8 mouse cellular contexts compared by ENCODE assay signal in the genomic region with DNA sequence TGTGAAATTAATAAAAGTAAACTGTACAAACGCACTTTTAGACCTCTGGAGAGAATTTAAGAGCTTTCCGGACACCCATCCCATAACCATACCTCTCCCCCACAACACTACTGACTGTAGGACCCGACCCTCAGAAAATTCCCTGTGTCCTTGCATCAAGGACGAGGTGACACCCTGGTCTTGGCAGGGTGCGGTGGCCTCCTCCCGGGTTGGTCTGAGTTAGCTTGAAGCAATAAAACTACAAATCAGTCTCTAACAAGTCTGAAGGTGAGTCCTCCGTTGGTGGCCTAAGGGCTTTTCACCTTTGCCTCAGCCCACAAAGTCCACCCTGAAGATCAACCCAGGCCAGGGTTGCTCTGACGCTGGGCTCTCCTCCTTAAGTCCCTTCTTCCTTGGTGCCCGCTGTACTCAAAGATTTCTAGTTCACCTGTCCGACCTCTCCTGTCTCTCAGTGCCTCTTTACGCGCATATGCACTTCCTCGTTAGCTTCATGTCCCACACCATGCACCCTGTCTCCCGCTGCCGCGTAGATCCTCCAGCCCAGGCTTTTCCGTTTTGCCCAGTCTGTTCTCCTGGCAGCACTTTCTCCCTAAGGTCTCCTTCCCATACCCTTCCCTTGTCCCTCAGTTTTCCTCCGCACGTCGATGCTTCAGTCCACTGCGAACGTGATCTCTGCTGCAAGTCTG. TPM values are rescaled to one million over a fixed set of nuclear protein-coding genes. Genes with fewer than 3 reads are reported as not detected.
DNase-seq lines count a peak whose midpoint lies in the region; ATAC-seq lines count a peak whose summit lies in the region.

No protein-coding gene starts in this region.

- peak overlapping the region; percentile 79 for H3K9ac ChIP-seq in embryonic facial prominence, embryonic 11.5 days (replicated peaks; ENCODE audit: low read length)
- peak overlapping the region; percentile 52 for H3K9ac ChIP-seq in hindbrain, embryonic 16.5 days (ENCODE audit: low read depth, low read length)
- peak overlapping the region; percentile 73 for H3K9ac ChIP-seq in liver, embryonic 15.5 days

- WGBS in embryonic facial prominence, embryonic 11.5 days: 15% methylated on average over 22 of the region's 22 CpGs
- WGBS in hindbrain, embryonic 16.5 days: 16% methylated on average over 22 of the region's 22 CpGs
- 15% methylated on average over 22 of the region's 22 CpGs for whole genome bisulfite sequencing in liver, embryonic 15.5 days (ENCODE audit: insufficient replicate concordance)

- no peaks in the 10 kb centered on the region for H3K36me3 ChIP-seq in embryonic facial prominence, embryonic 11.5 days (replicated peaks; ENCODE audit: control insufficient read depth, insufficient read depth, low read depth, low read length)
- no peaks in the 10 kb centered on the region for H3K36me3 ChIP-seq in hindbrain, embryonic 16.5 days (ENCODE audit: control insufficient read depth, insufficient read depth, low read length)
- no peaks in the 10 kb centered on the region for H3K36me3 ChIP-seq in liver, embryonic 15.5 days (replicated peaks)
- no peaks in the 10 kb centered on the region for H3K36me3 ChIP-seq in splenic B cell, adult 2 months (ENCODE audit: control insufficient read depth, insufficient read depth, low read length, poor library complexity, severe bottlenecking)

- H3K4me2 ChIP-seq in embryonic facial prominence, embryonic 11.5 days (ENCODE audit: low read depth, low read length): peak overlapping the region; percentile 97
- H3K4me2 ChIP-seq in hindbrain, embryonic 16.5 days (ENCODE audit: low read length): peak overlapping the region; percentile 78
- H3K4me2 ChIP-seq in liver, embryonic 15.5 days: peak overlapping the region; percentile 99

- no peaks in the 10 kb centered on the region for H3K9me3 ChIP-seq in embryonic facial prominence, embryonic 11.5 days (replicated peaks; ENCODE audit: control insufficient read depth, low read length)
- H3K9me3 ChIP-seq in hindbrain, embryonic 16.5 days (ENCODE audit: control insufficient read depth, low read length): no peaks in the 10 kb centered on the region
- no peaks in the 10 kb centered on the region for H3K9me3 ChIP-seq in liver, embryonic 15.5 days (replicated peaks)

- no peak overlapping the region for H3K27ac ChIP-seq in embryonic facial prominence, embryonic 11.5 days (replicated peaks; ENCODE audit: low read depth, low read length)
- H3K27ac ChIP-seq in hindbrain, embryonic 16.5 days (ENCODE audit: low read depth, low read length): no peak overlapping the region
- H3K27ac ChIP-seq in liver, embryonic 15.5 days (replicated peaks): no peak overlapping the region

- intact Hi-C loops in gastrocnemius, postnatal 14 days (cut with DNase I; ENCODE audit: low total_unique reads): no loop called here

- DNase-seq in kidney, adult 11 months: peak; percentile 58
- no peak for DNase-seq in kidney, postnatal 4 days
- DNase-seq in embryonic facial prominence, embryonic 11.5 days (ENCODE audit: low spot score): no peak
- peak; percentile 27 for DNase-seq in splenic B cell, adult 2 months (ENCODE audit: low read depth, low spot score)
- no peak for DNase-seq in gastrocnemius, postnatal 14 days
- no peak for DNase-seq in right cerebral cortex, postnatal 14 days

- H3K4me1 ChIP-seq in embryonic facial prominence, embryonic 11.5 days (ENCODE audit: control insufficient read depth, insufficient read depth, low read length): no peaks in the 10 kb centered on the region
- H3K4me1 ChIP-seq in hindbrain, embryonic 16.5 days (ENCODE audit: control insufficient read depth, insufficient read depth, low read depth, low read length): peaks cover 17% of the 10 kb centered on the region
- H3K4me1 ChIP-seq in liver, embryonic 15.5 days (replicated peaks): peaks cover 33% of the 10 kb centered on the region

- H3K27me3 ChIP-seq in embryonic facial prominence, embryonic 11.5 days (ENCODE audit: control insufficient read depth, insufficient read depth, low read length): no peaks in the 10 kb centered on the region
- no peaks in the 10 kb centered on the region for H3K27me3 ChIP-seq in hindbrain, embryonic 16.5 days (replicated peaks; ENCODE audit: control insufficient read depth, insufficient read depth, low read length)
- H3K27me3 ChIP-seq in liver, embryonic 15.5 days: peaks cover 59% of the 10 kb centered on the region
- H3K27me3 ChIP-seq in splenic B cell, adult 2 months (ENCODE audit: control insufficient read depth, insufficient read depth, low read length, poor library complexity, severe bottlenecking): no peaks in the 10 kb centered on the region

- no peak for ATAC-seq in embryonic facial prominence, embryonic 11.5 days (replicated peaks; ENCODE audit: insufficient number of reproducible peaks, low FRiP score, low TSS enrichment, low read depth)
- no peak for ATAC-seq in hindbrain, embryonic 16.5 days
- no peak for ATAC-seq in liver, embryonic 15.5 days (ENCODE audit: insufficient read depth)

- H3K4me3 ChIP-seq in embryonic facial prominence, embryonic 11.5 days (ENCODE audit: low read depth, low read length): peak overlapping the region; percentile 98
- H3K4me3 ChIP-seq in hindbrain, embryonic 16.5 days (ENCODE audit: low read length): peak overlapping the region; percentile 89
- H3K4me3 ChIP-seq in liver, embryonic 15.5 days (replicated peaks): peak overlapping the region; percentile 85

RNA-seq across cellular contexts. Expression of a gene that starts 1.0 kb away (rescaled TPM):
- polyA plus RNA-seq in embryonic facial prominence, embryonic 11.5 days (2014; fragmentation: Nextera tagmentation; extraction: Ambion mirVana): 15.0 and 16.2 TPM in 2 replicates
- 5.3 TPM in 2 replicates for polyA plus RNA-seq in hindbrain, embryonic 16.5 days (2015; fragmentation: Nextera tagmentation; extraction: Ambion mirVana)
- 2.8 and 3.1 TPM in 2 replicates for polyA plus RNA-seq in liver, embryonic 15.5 days (2015; fragmentation: Nextera tagmentation; extraction: Ambion mirVana)
- total RNA-seq in gastrocnemius, postnatal 14 days (2021): 10 to 100 TPM; 22.9 to 24.5 TPM

RNA-seq across cellular contexts. Expression of a gene that starts 32.2 kb away (rescaled TPM):
- 8.2 and 11.9 TPM in 2 replicates for polyA plus RNA-seq in embryonic facial prominence, embryonic 11.5 days (2014; fragmentation: Nextera tagmentation; extraction: Ambion mirVana)
- polyA plus RNA-seq in hindbrain, embryonic 16.5 days (2015; fragmentation: Nextera tagmentation; extraction: Ambion mirVana): not detected in 2 replicates
- 0.06 and 0.14 TPM in 2 replicates for polyA plus RNA-seq in liver, embryonic 15.5 days (2015; fragmentation: Nextera tagmentation; extraction: Ambion mirVana)
- total RNA-seq in gastrocnemius, postnatal 14 days (2021): not detected

Comparison
In these comparisons a context has a peak if more than half of its experiments do, and no peak if none do; other contexts are left out.
1. DNase-seq: peak in kidney, adult 11 months (single experiment) and splenic B cell, adult 2 months (single experiment); none in kidney, postnatal 4 days (0 of 2), embryonic facial prominence, embryonic 11.5 days (single experiment), gastrocnemius, postnatal 14 days (single experiment) and right cerebral cortex, postnatal 14 days (single experiment).
2. Peak in every context shown above with its lines, with median percentiles within 50 percentile points of each other: H3K4me2 ChIP-seq, H3K4me3 ChIP-seq and H3K9ac ChIP-seq.